Mouse (Mus musculus): ENCODE results near the gene Traf2. TPM values are rescaled to one million over a fixed set of nuclear protein-coding genes. Genes with fewer than 3 reads are reported as not detected.

Traf2 gene
- polyA plus RNA-seq, 1 experiment = 16.2 TPM

- DNase-seq = no peak
- Histone ChIP-seq H3K4me3 (replicated peaks; ENCODE audit: extremely low read depth, low read depth, low read length) (no peak overlapping the region), H3K4me1 (ENCODE audit: control insufficient read depth, insufficient read depth, low read length) (peaks cover 13% of the 10 kb centered on the region)
- WGBS = 48% methylated on average over 12 of the region's 12 CpGs
- TF ChIP-seq CTCF (IDR thresholded peaks at IDR 0.05; ENCODE audit: insufficient read depth, low read length) (no peak), POLR2A (IDR thresholded peaks at IDR 0.05; ENCODE audit: borderline replicate concordance, extremely low read depth, low read depth, low read length) (no peak)
Observed at GRCm38 (mm10) chr2:25582466-25583119, 35.9 kb upstream of the Traf2 start.

- WGBS = 20% methylated on average over 6 of the region's 6 CpGs
- TF ChIP-seq POLR2A (IDR thresholded peaks at IDR 0.05; ENCODE audit: borderline replicate concordance, extremely low read depth, low read depth, low read length) (no peak), CTCF (IDR thresholded peaks at IDR 0.05; ENCODE audit: insufficient read depth, low read length) (no peak)
- DNase-seq = no peak
- no peak overlapping the region for H3K4me3 ChIP-seq (replicated peaks; ENCODE audit: extremely low read depth, low read depth, low read length)
- peaks cover 15% of the 10 kb centered on the region for H3K4me1 ChIP-seq (ENCODE audit: control insufficient read depth, insufficient read depth, low read length)
Observed at GRCm38 (mm10) chr2:25581901-25582301, 35.2 kb upstream of the Traf2 start.

- Histone ChIP-seq H3K4me1 (ENCODE audit: control insufficient read depth, insufficient read depth, low read length) (peaks cover 15% of the 10 kb centered on the region), H3K4me3 (replicated peaks; ENCODE audit: extremely low read depth, low read depth, low read length) (peak within 1 kb of the TSS; percentile 7)
- DNase-seq = peak; percentile 55
- TF ChIP-seq POLR2A (IDR thresholded peaks at IDR 0.05; ENCODE audit: borderline replicate concordance, extremely low read depth, low read depth, low read length) = no peak
- peak; percentile 80 for TF ChIP-seq CTCF (IDR thresholded peaks at IDR 0.05; ENCODE audit: insufficient read depth, low read length)
- 5% methylated on average over 19 of the region's 19 CpGs for WGBS
Observed at GRCm38 (mm10) chr2:25581294-25581864, 34.6 kb upstream of the Traf2 start, which contains the start of gene Ajm1. TSS of gene Ajm1 (minus strand) at chr2:25581757.

GRCm38 (mm10) chr2:25580621-25581101 lies 33.9 kb upstream of the Traf2 start:
- TF ChIP-seq POLR2A (IDR thresholded peaks at IDR 0.05; ENCODE audit: borderline replicate concordance, extremely low read depth, low read depth, low read length) (no peak), CTCF (IDR thresholded peaks at IDR 0.05; ENCODE audit: insufficient read depth, low read length) (no peak)
- Histone ChIP-seq H3K4me1 (ENCODE audit: control insufficient read depth, insufficient read depth, low read length) (peaks cover 17% of the 10 kb centered on the region), H3K4me3 (replicated peaks; ENCODE audit: extremely low read depth, low read depth, low read length) (no peak overlapping the region)
- no peak for DNase-seq
- 31% methylated on average over 6 of the region's 6 CpGs for WGBS

- Histone ChIP-seq H3K4me1 (ENCODE audit: control insufficient read depth, insufficient read depth, low read length) (peaks cover 20% of the 10 kb centered on the region), H3K4me3 (replicated peaks; ENCODE audit: extremely low read depth, low read depth, low read length) (no peak overlapping the region)
- DNase-seq = peak; percentile 43
- TF ChIP-seq POLR2A (IDR thresholded peaks at IDR 0.05; ENCODE audit: borderline replicate concordance, extremely low read depth, low read depth, low read length) (no peak), CTCF (IDR thresholded peaks at IDR 0.05; ENCODE audit: insufficient read depth, low read length) (peak; percentile 67)
- 5% methylated on average over 27 of the region's 27 CpGs for WGBS
Observed at GRCm38 (mm10) chr2:25579737-25580460, 33.2 kb upstream of the Traf2 start.

- Histone ChIP-seq H3K4me1 (ENCODE audit: control insufficient read depth, insufficient read depth, low read length) (peaks cover 21% of the 10 kb centered on the region), H3K4me3 (replicated peaks; ENCODE audit: extremely low read depth, low read depth, low read length) (no peak overlapping the region)
- DNase-seq = no peak
- TF ChIP-seq CTCF (IDR thresholded peaks at IDR 0.05; ENCODE audit: insufficient read depth, low read length) (no peak), POLR2A (IDR thresholded peaks at IDR 0.05; ENCODE audit: borderline replicate concordance, extremely low read depth, low read depth, low read length) (no peak)
- WGBS = 7% methylated on average over 77 of the region's 77 CpGs
Observed at GRCm38 (mm10) chr2:25578796-25579736, 32.3 kb upstream of the Traf2 start.

- TF ChIP-seq CTCF (IDR thresholded peaks at IDR 0.05; ENCODE audit: insufficient read depth, low read length) = no peak
- no peak for TF ChIP-seq POLR2A (IDR thresholded peaks at IDR 0.05; ENCODE audit: borderline replicate concordance, extremely low read depth, low read depth, low read length)
- no peak for DNase-seq
- H3K4me3 ChIP-seq (replicated peaks; ENCODE audit: extremely low read depth, low read depth, low read length) = peak overlapping the region; percentile 2
- 5% methylated on average over 75 of the region's 75 CpGs for WGBS
- peaks cover 22% of the 10 kb centered on the region for H3K4me1 ChIP-seq (ENCODE audit: control insufficient read depth, insufficient read depth, low read length)
Observed at GRCm38 (mm10) chr2:25577951-25578795, 31.4 kb upstream of the Traf2 start.
